Mouse (Mus musculus): ENCODE data around the gene Fndc5.

The Fndc5 gene

GRCm38 (mm10) chr4:129145943-129146342 lies 9.1 kb downstream of the Fndc5 start:
- DNase-seq (ENCODE audit: low spot score in 2 of 2) = no peak

GRCm38 (mm10) chr4:129146392-129146791 lies 9.6 kb downstream of the Fndc5 start:
- DNase-seq (ENCODE audit: low spot score in 2 of 2) = no peak

GRCm38 (mm10) chr4:129147552-129148103 lies 10.8 kb downstream of the Fndc5 start:
- no peak for DNase-seq (ENCODE audit: low spot score in 2 of 2)

- no peak for DNase-seq (ENCODE audit: low spot score in 2 of 2)
These were observed 12.5 kb downstream of the Fndc5 start for GRCm38 (mm10) chr4:129149321-129149720.

GRCm38 (mm10) chr4:129151276-129151811 lies 14.5 kb downstream of the Fndc5 start:
- no peak for DNase-seq (ENCODE audit: low spot score in 2 of 2)

- DNase-seq (ENCODE audit: low spot score in 2 of 2) = no peak
These were observed 20.7 kb downstream of the Fndc5 start for GRCm38 (mm10) chr4:129157541-129157940.

- no peak for DNase-seq (ENCODE audit: low spot score in 2 of 2)
These were observed 21.8 kb downstream of the Fndc5 start for GRCm38 (mm10) chr4:129158549-129158948.

GRCm38 (mm10) chr4:129161076-129161475 lies 24.3 kb downstream of the Fndc5 start:
- no peak for DNase-seq (ENCODE audit: low spot score in 2 of 2)

GRCm38 (mm10) chr4:129161581-129162255 lies 24.9 kb downstream of the Fndc5 start:
- DNase-seq (ENCODE audit: low spot score in 2 of 2) = no peak

GRCm38 (mm10) chr4:129172529-129172928 lies 35.7 kb downstream of the Fndc5 start:
- no peak for DNase-seq (ENCODE audit: low spot score in 2 of 2)

GRCm38 (mm10) chr4:129179560-129179959 lies 42.8 kb downstream of the Fndc5 start:
- DNase-seq (ENCODE audit: low spot score in 2 of 2) = no peak

GRCm38 (mm10) chr4:129188041-129188659 lies 51.4 kb downstream of the Fndc5 start:
- no peak for DNase-seq (ENCODE audit: low spot score in 2 of 2)

- DNase-seq (ENCODE audit: low spot score in 2 of 2) = peak; percentile 50 to 58
These were observed 52.2 kb downstream of the Fndc5 start for GRCm38 (mm10) chr4:129188803-129189541.

- peak; percentile 93 to 95 for DNase-seq (ENCODE audit: low spot score in 2 of 2)
These were observed 53.0 kb downstream of the Fndc5 start, which contains the start of the genes S100pbp and Yars for GRCm38 (mm10) chr4:129189542-129190519. Gene S100pbp, minus strand, starts transcription at chr4:129189727. Gene Yars, plus strand, starts transcription at chr4:129189760.

GRCm38 (mm10) chr4:129190538-129190937 lies 53.7 kb downstream of the Fndc5 start:
- DNase-seq (ENCODE audit: low spot score in 2 of 2) = no peak

- no peak for DNase-seq (ENCODE audit: low spot score in 2 of 2)
These were observed 54.9 kb downstream of the Fndc5 start for GRCm38 (mm10) chr4:129191691-129192090.

All from frontal cortex, postnatal 36 days (tissue).